Mouse (Mus musculus) forebrain, embryonic 11.5 days (tissue): Measurements from ENCODE around the gene Cops3. TPM values are rescaled to one million over a fixed set of nuclear protein-coding genes. Genes with fewer than 3 reads are reported as not detected.
"Not testable (repeated sequence)": the region's sequence is repeated elsewhere in the genome, so short reads cannot be mapped to it uniquely, and the experiment has no call there.

Experiments
- ATAC-seq: fragments of 200-750 bp; cut with Nextera tagmentation; replicated peaks from 2 replicates; pipeline ENCODE4 v1.8.0; 2017; ENCODE audit warnings: moderate TSS enrichment; ENCODE audit not compliant: low FRiP score
- DNase-seq: peaks from one replicate; pipeline ENCODE4 v3.0.0-alpha.2; 2017; ENCODE audit warnings: low spot score
- H3K27ac ChIP-seq: fragments of 300-500 bp; sonication (generic); 2 replicates; pipeline ENCODE4 v1.5.1; 2014; ENCODE audit warnings: low read depth, low read length
- H3K27me3 ChIP-seq: fragments of 300-500 bp; sonication (generic); 2 replicates; pipeline ENCODE4 v1.6.1; 2014; ENCODE audit warnings: mild to moderate bottlenecking, low read length, mixed read lengths; ENCODE audit not compliant: control insufficient read depth, insufficient read depth
- H3K36me3 ChIP-seq: fragments of 300-500 bp; sonication (generic); 2 replicates; pipeline ENCODE4 v1.6.1; 2014; ENCODE audit warnings: mild to moderate bottlenecking, low read length, moderate library complexity, mixed read lengths; ENCODE audit not compliant: control insufficient read depth, insufficient read depth
- H3K4me1 ChIP-seq: fragments of 300-500 bp; sonication (generic); replicated peaks from 2 replicates; pipeline ENCODE4 v1.6.1; 2014; ENCODE audit warnings: low read length, mixed read lengths; ENCODE audit not compliant: control insufficient read depth, insufficient read depth
- H3K4me2 ChIP-seq: fragments of 300-500 bp; sonication (generic); 2 replicates; pipeline ENCODE4 v1.6.1; 2014; ENCODE audit warnings: low read depth, mild to moderate bottlenecking, low read length, moderate library complexity, mixed read lengths; ENCODE audit not compliant: severe bottlenecking
- H3K4me3 ChIP-seq: fragments of 300-500 bp; sonication (generic); 2 replicates; pipeline ENCODE4 v1.5.1; 2014; ENCODE audit warnings: low read depth, low read length
- H3K9ac ChIP-seq: fragments of 300-500 bp; sonication (generic); 2 replicates; pipeline ENCODE4 v1.6.1; 2014; ENCODE audit warnings: low read length
- H3K9me3 ChIP-seq: fragments of 300-500 bp; sonication (generic); 2 replicates; pipeline ENCODE4 v1.6.1; 2016; ENCODE audit warnings: low read length, mixed read lengths; ENCODE audit not compliant: control insufficient read depth
- WGBS: fragments of 180-500 bp; shearing (Covaris S2); extraction: QIAGEN DNeasy Blood & Tissue Kit; methylation state at CpG from one replicate; pipeline ENCODE4 v1.1.7; 2014; 5-methylcytosine and 5-hydroxymethylcytosine counted together
- polyA plus RNA-seq: library from polyadenylated mRNA; unstranded; fragments of >200 nt; fragmentation: Nextera tagmentation; extraction: Ambion mirVana; gene quantifications from 2 replicates; pipeline ENCODE4 v1.2.1, GENCODE M21; 2014

The Cops3 gene
- polyA plus RNA-seq, 1 experiment from 2014 or later, result 251 TPM

- no peak overlapping the region for H3K27ac ChIP-seq
- ATAC-seq (no peak), DNase-seq (peak; percentile 37)
- no peak overlapping the region for H3K4me3 ChIP-seq
- no peaks in the 10 kb centered on the region for H3K27me3 ChIP-seq
- 78% methylated on average over 3 of the region's 3 CpGs for WGBS
- H3K4me1 ChIP-seq, result no peaks in the 10 kb centered on the region; the same call in 1 of the 2 replicates
- H3K9ac ChIP-seq, result no peak overlapping the region
- no peak overlapping the region for H3K4me2 ChIP-seq
- no peaks in the 10 kb centered on the region for H3K36me3 ChIP-seq
- no peaks in the 10 kb centered on the region for H3K9me3 ChIP-seq
Observed at GRCm38 (mm10) chr11:59852865-59853264, 13.2 kb upstream of the Cops3 start.

GRCm38 (mm10) chr11:59847891-59848884, 8.6 kb upstream of the Cops3 start:
- WGBS, result under 1% methylated on average over 66 of the region's 69 CpGs
- H3K4me1 ChIP-seq, result no peaks in the 10 kb centered on the region; the same call in 1 of the 2 replicates
- peak overlapping the region; percentile 79 for H3K4me2 ChIP-seq
- no peaks in the 10 kb centered on the region for H3K27me3 ChIP-seq
- H3K9me3 ChIP-seq, result no peaks in the 10 kb centered on the region
- H3K9ac ChIP-seq, result peak overlapping the region; percentile 93
- peak overlapping the region; percentile 71 for H3K27ac ChIP-seq
- H3K4me3 ChIP-seq, result peak overlapping the region; percentile 76
- peak; percentile 84 for DNase-seq
- H3K36me3 ChIP-seq, result no peaks in the 10 kb centered on the region; the same call in 1 of the 2 replicates
- ATAC-seq, result peak; percentile 92

GRCm38 (mm10) chr11:59847131-59847530, 7.5 kb upstream of the Cops3 start:
- H3K9me3 ChIP-seq, result no peaks in the 10 kb centered on the region
- peak overlapping the region; percentile 76 for H3K4me3 ChIP-seq
- ATAC-seq (no peak), DNase-seq (peak; percentile 64)
- H3K27ac ChIP-seq, result no peak overlapping the region
- H3K4me1 ChIP-seq, result no peaks in the 10 kb centered on the region; the same call in 1 of the 2 replicates
- no peak overlapping the region for H3K9ac ChIP-seq
- H3K4me2 ChIP-seq, result no peak overlapping the region; the same call in 1 of the 2 replicates
- H3K27me3 ChIP-seq, result no peaks in the 10 kb centered on the region
- 14% methylated on average over 2 of the region's 2 CpGs for WGBS
- H3K36me3 ChIP-seq, result no peaks in the 10 kb centered on the region; the same call in 1 of the 2 replicates

GRCm38 (mm10) chr11:59846311-59846710, 6.7 kb upstream of the Cops3 start:
- DNase-seq (no peak), ATAC-seq (no peak)
- no peak overlapping the region for H3K4me2 ChIP-seq
- no peak overlapping the region for H3K27ac ChIP-seq
- no peak overlapping the region for H3K9ac ChIP-seq
- H3K4me1 ChIP-seq, result no peaks in the 10 kb centered on the region; the same call in 1 of the 2 replicates
- no peak overlapping the region for H3K4me3 ChIP-seq
- H3K27me3 ChIP-seq, result no peaks in the 10 kb centered on the region
- H3K36me3 ChIP-seq, result no peaks in the 10 kb centered on the region; the same call in 1 of the 2 replicates
- no peaks in the 10 kb centered on the region for H3K9me3 ChIP-seq
- 95% methylated on average over 11 of the region's 11 CpGs for WGBS

GRCm38 (mm10) chr11:59839008-59839458, 605 bp downstream of the Cops3 start, which contains the start of gene Nt5m:
Nt5m (plus strand) TSS chr11:59839447.
- peak; percentile 96 for DNase-seq
- Histone ChIP-seq H3K9ac (peak within 1 kb of the TSS; percentile 80), H3K4me1 (peaks cover 5% of the 10 kb centered on the region), H3K27me3 (no peaks in the 10 kb centered on the region), H3K36me3 (no peaks in the 10 kb centered on the region), H3K4me2 (peak within 1 kb of the TSS; percentile 62), H3K27ac (peak within 1 kb of the TSS; percentile 96), H3K9me3 (no peaks in the 10 kb centered on the region), H3K4me3 (peak within 1 kb of the TSS; percentile 69)
- peak; percentile 97 for ATAC-seq
- WGBS, result under 1% methylated on average over 24 of the region's 24 CpGs

- H3K4me2 ChIP-seq, result peak overlapping the region; percentile 62
- H3K4me1 ChIP-seq, result peaks cover 5% of the 10 kb centered on the region
- H3K27me3 ChIP-seq, result no peaks in the 10 kb centered on the region
- H3K36me3 ChIP-seq, result no peaks in the 10 kb centered on the region
- peak overlapping the region; percentile 69 for H3K4me3 ChIP-seq
- H3K27ac ChIP-seq, result no peak overlapping the region
- DNase-seq (no peak), ATAC-seq (no peak)
- no peaks in the 10 kb centered on the region for H3K9me3 ChIP-seq
- WGBS, result 71% methylated on average over 4 of the region's 4 CpGs
- H3K9ac ChIP-seq, result no peak overlapping the region; the same call in 1 of the 2 replicates
Observed at GRCm38 (mm10) chr11:59838426-59838825, 1.2 kb downstream of the Cops3 start.

- H3K4me3 ChIP-seq, result peak overlapping the region; percentile 69; the same call in 1 of the 2 replicates
- DNase-seq, H3K9me3 ChIP-seq, H3K4me1 ChIP-seq, H3K9ac ChIP-seq, H3K4me2 ChIP-seq, H3K36me3 ChIP-seq, H3K27me3 ChIP-seq, H3K27ac ChIP-seq, ATAC-seq: not testable (repeated sequence)
- WGBS, result no CpG with 5 or more reads among the region's 1 CpGs
Observed at GRCm38 (mm10) chr11:59837789-59838188, 1.8 kb downstream of the Cops3 start.

GRCm38 (mm10) chr11:59821625-59822024, 18.0 kb downstream of the Cops3 start:
- DNase-seq, result no peak
- Histone ChIP-seq H3K9ac (no peak overlapping the region), H3K4me3 (no peak overlapping the region), H3K4me2 (no peak overlapping the region), H3K36me3 (peaks cover 32% of the 10 kb centered on the region), H3K27me3 (no peaks in the 10 kb centered on the region), H3K27ac (no peak overlapping the region), H3K9me3 (no peaks in the 10 kb centered on the region), H3K4me1 (no peaks in the 10 kb centered on the region)
- ATAC-seq, result no peak
- WGBS, result 94% methylated on average over 3 of the region's 3 CpGs
